Comparison of ENCODE assay signal across 14 mouse cellular contexts in the genomic region with DNA sequence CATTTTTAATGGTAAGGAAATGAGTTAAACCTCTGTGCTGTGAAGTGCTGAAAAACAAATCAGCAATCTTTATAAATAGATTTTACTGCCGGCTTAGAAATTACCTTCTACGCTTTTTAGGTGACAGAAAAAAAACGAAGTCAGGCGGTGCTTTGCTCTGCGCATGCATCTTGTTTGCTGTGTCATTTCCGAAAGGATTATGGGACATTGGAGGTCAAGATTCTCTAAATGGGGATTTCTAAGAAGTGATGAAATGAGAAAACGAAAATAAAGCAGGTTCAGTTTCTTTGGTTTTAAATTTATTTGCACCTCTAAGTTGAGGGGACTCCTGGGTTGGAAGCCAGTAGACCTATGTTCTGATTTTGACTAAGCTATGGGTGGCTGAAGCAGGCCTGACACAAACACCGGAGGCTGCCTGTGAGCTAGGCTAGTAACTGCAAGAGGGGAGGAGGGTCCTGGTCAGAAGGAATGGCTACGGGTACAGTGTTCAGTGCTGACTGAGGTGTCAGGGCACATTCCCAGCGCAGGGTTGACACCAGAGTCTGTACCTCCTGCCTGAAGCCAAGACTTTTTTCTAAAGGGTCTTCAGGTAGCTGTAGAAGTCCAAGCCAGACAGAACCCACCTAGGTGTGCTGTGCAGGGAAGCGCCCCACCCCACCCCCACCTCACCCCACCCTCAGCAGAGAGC. TPM values are rescaled to one million over a fixed set of nuclear protein-coding genes. Genes with fewer than 3 reads are reported as not detected.
DNase-seq lines count a peak whose midpoint lies in the region; ATAC-seq and TF ChIP-seq lines count a peak whose summit lies in the region.
"Had no signal": no experiment of that assay in that cellular context is flagged by ENCODE, and none has a peak within 500 bp of the region (broad histone marks: within the 10 kb centered on the region; RNA-seq: fewer than 3 reads in every experiment).

No protein-coding gene starts in this region.

- no peak overlapping the region for H3K4me3 ChIP-seq in forebrain, embryonic 13.5 days
- H3K4me3 ChIP-seq in forebrain, postnatal 0 days (ENCODE audit: low read depth, low read length): no peak overlapping the region
- H3K4me3 ChIP-seq in midbrain, embryonic 13.5 days (replicated peaks): no peak overlapping the region
- H3K4me3 ChIP-seq in midbrain, postnatal 0 days (ENCODE audit: low read depth, low read length): no peak overlapping the region
- H3K4me3 ChIP-seq: embryonic facial prominence, embryonic 13.5 days; forebrain, embryonic 12.5 days; heart, embryonic 13.5 days; hindbrain, embryonic 12.5 days; intestine, embryonic 15.5 days had no signal

- TF ChIP-seq CTCF in forebrain, postnatal 0 days (IDR thresholded peaks at IDR 0.05; ENCODE audit: low read depth): no peak
- TF ChIP-seq CTCF in midbrain, postnatal 0 days (IDR thresholded peaks at IDR 0.05): no peak

- WGBS in forebrain, embryonic 13.5 days: 79% methylated on average over 11 of the region's 11 CpGs
- 83% methylated on average over 11 of the region's 11 CpGs for WGBS in forebrain, postnatal 0 days
- WGBS in midbrain, embryonic 13.5 days: 82% methylated on average over 11 of the region's 11 CpGs
- 80% methylated on average over 11 of the region's 11 CpGs for WGBS in midbrain, postnatal 0 days

- H3K27me3 ChIP-seq in forebrain, embryonic 13.5 days: no peaks in the 10 kb centered on the region
- no peaks in the 10 kb centered on the region for H3K27me3 ChIP-seq in forebrain, postnatal 0 days (ENCODE audit: insufficient read depth, low read length)
- no peaks in the 10 kb centered on the region for H3K27me3 ChIP-seq in midbrain, embryonic 13.5 days
- no peaks in the 10 kb centered on the region for H3K27me3 ChIP-seq in midbrain, postnatal 0 days (ENCODE audit: insufficient read depth, low read length)
- H3K27me3 ChIP-seq: forebrain, embryonic 12.5 days; hindbrain, embryonic 12.5 days; intestine, embryonic 15.5 days had no signal

- no peaks in the 10 kb centered on the region for H3K36me3 ChIP-seq in forebrain, embryonic 13.5 days (ENCODE audit: poor library complexity, severe bottlenecking)
- no peaks in the 10 kb centered on the region for H3K36me3 ChIP-seq in forebrain, postnatal 0 days (ENCODE audit: insufficient read depth)
- H3K36me3 ChIP-seq in midbrain, embryonic 13.5 days: no peaks in the 10 kb centered on the region
- no peaks in the 10 kb centered on the region for H3K36me3 ChIP-seq in midbrain, postnatal 0 days (ENCODE audit: insufficient read depth, low read length)
- H3K36me3 ChIP-seq: embryonic facial prominence, embryonic 13.5 days; forebrain, embryonic 12.5 days; G1E; heart, embryonic 13.5 days; hindbrain, embryonic 12.5 days; intestine, embryonic 15.5 days had no signal

- 0 out of 2 replicates have a peak, but pooled peaks have one; percentile 24 for ATAC-seq in forebrain, embryonic 13.5 days
- ATAC-seq in forebrain, postnatal 0 days: no peak
- ATAC-seq in midbrain, embryonic 13.5 days: 0 out of 2 replicates have a peak, but pooled peaks have one; percentile 14
- ATAC-seq in midbrain, postnatal 0 days (ENCODE audit: low FRiP score): no peak

- no peaks in the 10 kb centered on the region for H3K4me1 ChIP-seq in forebrain, embryonic 13.5 days
- H3K4me1 ChIP-seq in forebrain, postnatal 0 days (ENCODE audit: insufficient read depth): no peaks in the 10 kb centered on the region
- H3K4me1 ChIP-seq in midbrain, embryonic 13.5 days (replicated peaks): no peaks in the 10 kb centered on the region
- H3K4me1 ChIP-seq in midbrain, postnatal 0 days (ENCODE audit: insufficient read depth, low read length): no peaks in the 10 kb centered on the region
- H3K4me1 ChIP-seq: embryonic facial prominence, embryonic 13.5 days; forebrain, embryonic 12.5 days; heart, embryonic 13.5 days; hindbrain, embryonic 12.5 days; intestine, embryonic 15.5 days had no signal

- no peak overlapping the region for H3K4me2 ChIP-seq in forebrain, embryonic 13.5 days
- no peak overlapping the region for H3K4me2 ChIP-seq in forebrain, postnatal 0 days (ENCODE audit: low read depth)
- no peak overlapping the region for H3K4me2 ChIP-seq in midbrain, embryonic 13.5 days (replicated peaks)
- H3K4me2 ChIP-seq in midbrain, postnatal 0 days (ENCODE audit: low read depth, low read length, poor library complexity, severe bottlenecking): no peak overlapping the region
- H3K4me2 ChIP-seq: embryonic facial prominence, embryonic 13.5 days; forebrain, embryonic 12.5 days; heart, embryonic 13.5 days; hindbrain, embryonic 12.5 days; intestine, embryonic 15.5 days had no signal

- DNase-seq in forebrain, postnatal 0 days: no peak
- no peak for DNase-seq in midbrain, postnatal 0 days (ENCODE audit: low spot score)
- peak; percentile 12 for DNase-seq in brain, adult 2 months (ENCODE audit: low read depth, low spot score)
- DNase-seq in thymus, postnatal 10 days (ENCODE audit: low spot score in 2 of 2): no peak
- DNase-seq in urinary bladder, adult 2 months (ENCODE audit: low spot score): no peak
- DNase-seq: adrenal gland, adult 8-10 months had no signal

- no peaks in the 10 kb centered on the region for H3K9me3 ChIP-seq in forebrain, embryonic 13.5 days (replicated peaks)
- no peaks in the 10 kb centered on the region for H3K9me3 ChIP-seq in forebrain, postnatal 0 days (ENCODE audit: low read length)
- H3K9me3 ChIP-seq in midbrain, embryonic 13.5 days: no peaks in the 10 kb centered on the region
- H3K9me3 ChIP-seq in midbrain, postnatal 0 days (ENCODE audit: low read length): no peaks in the 10 kb centered on the region
- H3K9me3 ChIP-seq: embryonic facial prominence, embryonic 13.5 days; forebrain, embryonic 12.5 days; G1E; heart, embryonic 13.5 days; hindbrain, embryonic 12.5 days; intestine, embryonic 15.5 days had no signal

- H3K27ac ChIP-seq in forebrain, embryonic 13.5 days: no peak overlapping the region
- no peak overlapping the region for H3K27ac ChIP-seq in forebrain, postnatal 0 days (ENCODE audit: low read depth, low read length)
- H3K27ac ChIP-seq in midbrain, embryonic 13.5 days: no peak overlapping the region
- no peak overlapping the region for H3K27ac ChIP-seq in midbrain, postnatal 0 days (ENCODE audit: low read depth, low read length)
- H3K27ac ChIP-seq: embryonic facial prominence, embryonic 13.5 days; forebrain, embryonic 12.5 days; heart, embryonic 13.5 days; hindbrain, embryonic 12.5 days; intestine, embryonic 15.5 days had no signal

- no peak overlapping the region for H3K9ac ChIP-seq in forebrain, embryonic 13.5 days
- H3K9ac ChIP-seq in forebrain, postnatal 0 days: no peak overlapping the region
- no peak overlapping the region for H3K9ac ChIP-seq in midbrain, embryonic 13.5 days (replicated peaks)
- no peak overlapping the region for H3K9ac ChIP-seq in midbrain, postnatal 0 days (replicated peaks; ENCODE audit: low read length, poor library complexity, severe bottlenecking)
- H3K9ac ChIP-seq: embryonic facial prominence, embryonic 13.5 days; forebrain, embryonic 12.5 days; heart, embryonic 13.5 days; hindbrain, embryonic 12.5 days; intestine, embryonic 15.5 days had no signal

RNA-seq across cellular contexts. Expression of a gene that starts 27.5 kb away (rescaled TPM):
- 92.4 and 107 TPM in 2 replicates for polyA plus RNA-seq in forebrain, embryonic 13.5 days (2015; fragmentation: Nextera tagmentation; extraction: Ambion mirVana)
- total RNA-seq in forebrain, postnatal 0 days (2014; rRNA removed): 29.7 and 30.1 TPM in 2 replicates
- 69.6 and 76.6 TPM in 2 replicates for polyA plus RNA-seq in forebrain, postnatal 0 days (2015; fragmentation: Nextera tagmentation; extraction: Ambion mirVana)
- polyA plus RNA-seq in midbrain, embryonic 13.5 days (2015; fragmentation: Nextera tagmentation; extraction: Ambion mirVana): 98.4 and 100.0 TPM in 2 replicates
- 9.3 and 14.2 TPM in 2 replicates for total RNA-seq in midbrain, postnatal 0 days (2014; rRNA removed)
- polyA plus RNA-seq in midbrain, postnatal 0 days (2015; fragmentation: Nextera tagmentation; extraction: Ambion mirVana): 67.7 and 74.1 TPM in 2 replicates
- polyA plus RNA-seq in urinary bladder, adult 2 months (2012; rRNA removed): 37.8 and 38.8 TPM in 2 replicates

Comparison
In these comparisons a context has a peak if more than half of its experiments do, and no peak if none do; other contexts are left out.
1. ATAC-seq: peak in forebrain, embryonic 13.5 days (single experiment) and midbrain, embryonic 13.5 days (single experiment); none in forebrain, postnatal 0 days (single experiment) and midbrain, postnatal 0 days (single experiment).